Mouse (Mus musculus): Measurements from ENCODE around the gene Nrf1.

Nrf1 gene

GRCm38 (mm10) chr6:30047271-30048162 is at the start of gene Nrf1:
Nrf1 (plus strand) TSS chr6:30047988.
- DNase-seq (ENCODE audit: low spot score) = peak; percentile 92

GRCm38 (mm10) chr6:29998140-29998539 is 49.6 kb upstream of the Nrf1 start:
- DNase-seq (ENCODE audit: low spot score) = no peak

- no peak for DNase-seq (ENCODE audit: low spot score)
Measured at GRCm38 (mm10) chr6:29998771-29999170, 49.0 kb upstream of the Nrf1 start.

- no peak for DNase-seq (ENCODE audit: low spot score)
Measured at GRCm38 (mm10) chr6:30002628-30003027, 45.2 kb upstream of the Nrf1 start.

- no peak for DNase-seq (ENCODE audit: low spot score)
Measured at GRCm38 (mm10) chr6:30005851-30006250, 41.9 kb upstream of the Nrf1 start.

GRCm38 (mm10) chr6:30009204-30009603 is 38.6 kb upstream of the Nrf1 start:
- no peak for DNase-seq (ENCODE audit: low spot score)

GRCm38 (mm10) chr6:30013520-30013919 is 34.3 kb upstream of the Nrf1 start:
- no peak for DNase-seq (ENCODE audit: low spot score)

- DNase-seq (ENCODE audit: low spot score) = no peak
Measured at GRCm38 (mm10) chr6:30014187-30014864, 33.5 kb upstream of the Nrf1 start.

- no peak for DNase-seq (ENCODE audit: low spot score)
Measured at GRCm38 (mm10) chr6:30021241-30021640, 26.5 kb upstream of the Nrf1 start.

- DNase-seq (ENCODE audit: low spot score) = no peak
Measured at GRCm38 (mm10) chr6:30021656-30022055, 26.1 kb upstream of the Nrf1 start.

- no peak for DNase-seq (ENCODE audit: low spot score)
Measured at GRCm38 (mm10) chr6:30026799-30027198, 21.0 kb upstream of the Nrf1 start.

- DNase-seq (ENCODE audit: low spot score) = no peak
Measured at GRCm38 (mm10) chr6:30028358-30028757, 19.4 kb upstream of the Nrf1 start.

- DNase-seq (ENCODE audit: low spot score) = no peak
Measured at GRCm38 (mm10) chr6:30035112-30035511, 12.7 kb upstream of the Nrf1 start.

- DNase-seq (ENCODE audit: low spot score) = no peak
Measured at GRCm38 (mm10) chr6:30041498-30041897, 6.3 kb upstream of the Nrf1 start.

GRCm38 (mm10) chr6:30042483-30042882 is 5.3 kb upstream of the Nrf1 start:
- DNase-seq (ENCODE audit: low spot score) = no peak

- DNase-seq (ENCODE audit: low spot score) = no peak
Measured at GRCm38 (mm10) chr6:30048163-30048500, 344 bp downstream of the Nrf1 start.

GRCm38 (mm10) chr6:30048501-30049353 is 939 bp downstream of the Nrf1 start:
- DNase-seq (ENCODE audit: low spot score) = peak; percentile 37

GRCm38 (mm10) chr6:30053116-30053515 is 5.3 kb downstream of the Nrf1 start:
- no peak for DNase-seq (ENCODE audit: low spot score)

- no peak for DNase-seq (ENCODE audit: low spot score)
Measured at GRCm38 (mm10) chr6:30062544-30062943, 14.8 kb downstream of the Nrf1 start.

- DNase-seq (ENCODE audit: low spot score) = no peak
Measured at GRCm38 (mm10) chr6:30065369-30065768, 17.6 kb downstream of the Nrf1 start.

GRCm38 (mm10) chr6:30066746-30067145 is 19.0 kb downstream of the Nrf1 start:
- DNase-seq (ENCODE audit: low spot score) = no peak

- no peak for DNase-seq (ENCODE audit: low spot score)
Measured at GRCm38 (mm10) chr6:30072476-30072875, 24.7 kb downstream of the Nrf1 start.

Measured in ovary, postnatal 14 days (tissue).